Mouse (Mus musculus): ENCODE data around the gene Abca17.

GRCm38 (mm10) chr17:24355284-24355683 is 4.4 kb upstream of the Abca17 start:
- TF ChIP-seq EP300 (IDR thresholded peaks at IDR 0.05; ENCODE audit: low read depth), result no peak
- no peak for TF ChIP-seq CTCF (IDR thresholded peaks at IDR 0.05; ENCODE audit: low read depth)

All from liver, embryonic 14.5 days (tissue).